Mouse (Mus musculus): ENCODE data around the gene Muc5b.

DNA sequence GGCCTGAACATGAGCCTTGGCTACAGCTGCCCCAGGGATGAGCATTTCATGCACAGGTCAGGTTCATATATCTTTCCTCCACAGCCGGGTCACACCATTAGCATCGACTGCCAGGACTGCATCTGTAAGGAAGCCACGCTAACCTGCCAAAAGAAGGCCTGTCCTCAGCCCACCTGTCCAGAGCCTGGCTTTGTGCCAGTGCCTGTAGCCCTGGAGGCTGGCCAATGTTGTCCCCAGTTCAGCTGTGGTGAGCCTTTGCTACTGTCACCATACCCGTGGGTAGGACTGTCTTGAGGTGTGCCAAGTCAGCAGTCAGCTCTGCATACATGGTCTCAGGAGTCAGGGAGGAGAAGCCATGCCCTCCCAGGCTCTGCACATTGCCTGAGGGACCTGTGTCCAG, 23.5 kb upstream of the Muc5b start:
- TF ChIP-seq CTCF (IDR thresholded peaks at IDR 0.05; ENCODE audit: control insufficient read depth, insufficient read depth, insufficient replicate concordance, low read depth, low read length) (no peak), POLR2A (IDR thresholded peaks at IDR 0.05; ENCODE audit: control insufficient read depth, low read depth, low read length) (no peak)

Data from testis, adult 2 months (tissue).